Mouse (Mus musculus): Measurements from ENCODE around the gene Camsap3.
"Not testable (repeated sequence)": the region's sequence is repeated elsewhere in the genome, so short reads cannot be mapped to it uniquely, and the experiment has no call there.

Camsap3 gene

GRCm38 (mm10) chr8:3586993-3587390 is at the start of gene Camsap3:
Gene Camsap3, plus strand, starts transcription at chr8:3587293.
- in situ Hi-C loops (cut with MboI, MseI): no loop called here

DNA sequence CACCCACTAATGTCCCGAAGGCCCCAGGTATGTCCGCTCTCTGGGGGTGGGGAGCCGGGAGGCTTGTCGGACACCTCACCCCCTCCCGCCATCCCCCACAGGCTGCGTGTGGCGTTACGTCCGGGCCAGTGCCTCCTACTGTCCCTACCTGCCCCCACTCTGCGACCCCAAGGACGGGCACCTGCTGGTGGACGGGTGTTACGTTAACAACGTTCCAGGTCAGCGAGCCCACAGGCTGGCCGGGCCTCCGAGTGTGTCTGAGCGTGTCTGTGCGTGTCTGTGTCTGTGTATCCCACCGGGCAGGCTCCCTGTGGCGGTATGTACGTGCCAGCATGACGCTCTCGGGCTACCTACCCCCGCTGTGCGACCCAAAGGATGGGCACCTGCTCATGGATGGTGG is 49.4 kb upstream of the Camsap3 start:
- in situ Hi-C loops (cut with MboI, MseI): no loop called here

- in situ Hi-C loops (cut with MboI, MseI): no loop called here
Observed at GRCm38 (mm10) chr8:3539146-3539545, 47.9 kb upstream of the Camsap3 start.

DNA sequence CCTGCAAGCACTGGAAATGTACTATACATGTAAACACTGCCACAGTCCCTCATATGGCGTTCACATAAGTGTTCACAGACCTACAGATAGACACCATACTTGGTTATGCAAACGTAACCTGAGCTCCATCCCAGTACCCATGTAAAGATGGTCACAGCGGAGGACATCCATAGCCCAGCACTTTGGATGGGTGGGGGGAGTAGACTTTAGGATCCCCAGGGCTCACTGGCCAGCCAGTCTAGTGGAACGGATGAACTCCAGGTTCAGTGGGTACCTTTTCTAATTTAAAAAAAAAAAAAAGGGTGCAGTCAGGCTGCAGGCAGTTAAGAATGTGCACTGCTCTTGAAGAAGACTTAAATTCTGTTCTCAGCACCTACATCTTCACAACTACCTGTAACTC is 47.0 kb upstream of the Camsap3 start:
- in situ Hi-C loops (cut with MboI, MseI): no loop called here

DNA sequence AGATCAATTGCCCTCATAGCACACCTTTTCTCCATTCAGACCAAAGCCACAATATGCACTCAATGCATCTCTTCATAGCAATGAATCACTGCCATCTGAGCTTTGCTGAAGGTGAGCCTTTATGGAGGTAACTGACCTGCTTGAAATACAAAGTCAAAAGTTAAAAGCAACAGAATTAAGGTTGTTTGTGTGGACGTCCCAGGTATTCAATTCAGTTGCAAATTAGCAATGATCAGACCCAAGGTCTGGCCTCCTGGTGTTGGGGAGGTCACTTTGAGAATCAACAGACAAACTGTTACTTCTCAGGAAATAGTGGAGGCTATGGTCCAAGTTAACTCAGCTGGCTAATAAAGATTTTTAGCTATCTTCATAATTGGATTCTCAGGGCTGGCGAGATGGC is 40.6 kb upstream of the Camsap3 start:
- in situ Hi-C loops (cut with MboI, MseI): no loop called here

GRCm38 (mm10) chr8:3552240-3552639 is 34.9 kb upstream of the Camsap3 start:
- in situ Hi-C loops (cut with MboI, MseI): no loop called here

GRCm38 (mm10) chr8:3556114-3556513 is 31.0 kb upstream of the Camsap3 start:
- in situ Hi-C loops (cut with MboI, MseI): no loop called here

GRCm38 (mm10) chr8:3567641-3568371 is 19.3 kb upstream of the Camsap3 start, which contains the start of gene C330021F23Rik:
Gene C330021F23Rik, plus strand, starts transcription at chr8:3567990.
- in situ Hi-C loops (cut with MboI, MseI): no loop called here

DNA sequence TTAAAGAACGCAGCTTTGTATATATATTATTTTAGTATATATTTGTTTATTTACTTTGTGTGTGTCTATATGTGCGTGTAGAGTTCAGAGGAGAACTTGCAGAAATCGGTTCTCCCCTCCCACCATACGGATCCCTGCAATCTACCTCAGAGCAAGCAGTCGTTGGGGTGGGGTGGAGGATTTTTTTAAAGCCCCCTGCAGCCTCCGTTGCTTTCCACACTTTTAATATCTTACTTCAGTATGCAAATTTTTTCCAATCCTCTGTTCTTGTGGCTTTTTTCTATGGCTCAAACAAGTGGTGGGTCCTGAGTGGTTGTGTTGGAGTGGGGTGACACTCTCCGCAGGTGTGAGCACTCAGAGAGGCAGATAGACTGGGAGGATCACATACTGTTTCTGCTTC is 18.7 kb upstream of the Camsap3 start:
- in situ Hi-C loops (cut with MboI, MseI): no loop called here

- in situ Hi-C loops (cut with MboI, MseI): no loop called here
Observed at GRCm38 (mm10) chr8:3569784-3570183, 17.3 kb upstream of the Camsap3 start.

GRCm38 (mm10) chr8:3574546-3574945 is 12.5 kb upstream of the Camsap3 start:
- in situ Hi-C loops (cut with MboI, MseI): no loop called here

DNA sequence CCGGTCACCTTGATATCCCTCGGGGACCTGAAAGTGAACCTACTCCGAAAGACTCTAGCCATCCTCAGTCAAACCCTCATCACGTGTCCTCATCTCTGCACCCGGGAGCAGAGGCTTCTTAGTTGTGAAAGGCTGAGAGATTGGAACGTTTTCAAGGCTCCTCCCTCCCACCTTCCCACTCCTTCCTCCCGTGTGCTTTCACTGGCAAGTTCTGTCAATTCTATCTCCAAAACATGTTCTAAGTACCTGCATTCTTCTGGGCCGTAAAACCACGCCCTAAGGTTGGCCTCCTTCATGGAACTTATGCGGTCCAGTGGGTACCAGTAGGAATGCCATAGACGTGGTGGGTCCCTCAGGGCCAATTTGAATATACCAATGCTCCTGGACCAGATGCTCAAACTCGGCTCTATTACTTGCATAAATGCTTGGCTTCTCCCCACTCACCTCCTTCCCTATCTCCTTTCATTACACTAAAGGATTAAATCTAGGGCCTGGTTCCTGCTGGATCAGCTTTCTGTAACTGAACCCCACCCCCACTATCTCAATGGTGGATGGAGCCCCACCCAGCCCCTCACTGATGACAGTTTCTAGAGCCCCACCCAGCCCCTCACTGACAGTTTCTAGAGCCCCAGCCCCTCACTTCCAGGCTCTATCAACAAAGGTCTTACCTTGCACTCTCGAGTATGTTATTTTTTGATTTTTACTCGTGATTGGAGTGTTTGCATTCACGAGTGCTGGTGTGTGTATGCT is 10.7 kb upstream of the Camsap3 start:
- in situ Hi-C loops (cut with MboI, MseI): no loop called here

DNA sequence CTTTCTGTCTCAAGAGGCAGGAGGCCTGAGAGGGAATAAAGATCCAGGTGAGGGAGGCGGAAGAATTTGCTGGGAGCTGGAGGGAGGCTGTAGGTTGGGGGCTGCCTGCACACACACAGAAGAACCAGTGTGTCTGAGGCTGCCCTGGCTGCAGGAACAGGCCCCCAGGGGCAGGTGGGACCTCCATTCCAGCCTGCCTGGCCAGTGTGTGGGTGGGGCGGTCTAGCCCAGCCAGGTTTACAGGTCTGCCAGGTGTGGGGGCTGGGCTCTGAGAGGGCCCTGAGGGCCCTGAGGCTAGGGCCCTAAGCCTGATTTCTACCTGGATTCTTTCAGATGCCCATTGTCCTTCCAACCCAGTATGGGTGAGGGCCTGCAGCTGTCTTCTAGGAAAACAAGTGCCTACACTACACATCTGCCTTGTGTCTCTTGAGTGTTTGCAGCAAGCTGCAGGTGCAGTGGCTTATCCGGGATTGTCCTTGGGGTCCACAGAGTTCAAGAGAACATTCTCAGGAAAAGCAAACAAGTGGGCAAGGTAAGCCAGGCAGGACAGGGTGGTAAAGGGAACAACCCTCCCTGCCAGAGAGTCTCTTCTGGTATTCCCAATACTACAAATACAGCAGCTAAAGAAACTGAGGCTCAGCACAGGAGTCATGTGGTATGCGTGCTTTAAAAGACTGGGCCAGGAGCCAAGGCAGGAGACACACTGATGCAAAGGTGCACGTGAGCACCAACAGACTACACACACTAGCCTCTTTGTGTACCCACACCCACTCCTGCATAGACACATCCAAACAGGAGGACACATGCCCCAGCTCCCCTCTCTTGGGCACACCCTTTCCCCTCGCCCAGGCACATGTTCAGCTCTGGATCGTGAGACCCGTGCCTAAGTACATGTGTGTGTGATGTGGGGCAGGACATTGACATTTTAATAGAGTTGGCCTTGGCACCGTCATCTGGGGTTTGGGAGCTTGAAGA is 7.4 kb upstream of the Camsap3 start:
- in situ Hi-C loops (cut with MboI, MseI): no loop called here

DNA sequence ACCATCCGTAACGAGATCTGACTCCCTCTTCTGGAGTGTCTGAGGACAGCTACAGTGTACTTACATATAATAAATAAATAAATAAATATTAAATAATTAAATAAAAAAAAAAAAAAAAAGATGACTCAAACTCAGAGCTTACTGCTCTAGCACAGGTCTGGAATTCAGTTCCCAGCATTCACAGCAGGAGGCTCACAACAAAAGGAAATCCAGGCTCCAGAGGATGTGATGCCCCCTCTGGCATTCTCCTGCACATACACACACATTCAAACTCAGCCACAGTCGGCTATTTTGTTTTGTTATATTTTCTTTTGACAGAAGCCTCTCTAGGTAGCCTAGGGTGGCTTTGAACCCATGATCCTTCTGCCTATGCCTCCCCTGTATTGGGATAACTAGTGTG is 5.1 kb upstream of the Camsap3 start:
- in situ Hi-C loops (cut with MboI, MseI): not testable (repeated sequence)

DNA sequence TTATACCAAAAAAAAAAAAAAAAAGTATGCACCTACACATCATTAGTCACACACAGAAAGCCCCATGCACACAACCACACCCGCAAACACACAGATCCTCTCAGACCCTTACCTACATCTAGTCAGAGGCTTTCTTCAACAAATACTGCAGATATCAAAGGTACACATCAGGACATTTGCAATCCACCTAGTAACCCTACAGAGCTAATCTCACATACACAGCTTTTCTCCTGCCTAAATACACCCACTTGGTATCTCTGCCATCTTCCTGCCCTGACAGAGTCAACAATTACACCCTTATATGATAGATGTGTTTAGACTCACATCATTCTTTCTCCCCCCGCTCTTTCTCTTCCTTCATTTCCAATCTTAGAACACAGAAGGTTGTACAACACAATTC is 641 bp upstream of the Camsap3 start:
- in situ Hi-C loops (cut with MboI, MseI): no loop called here

DNA sequence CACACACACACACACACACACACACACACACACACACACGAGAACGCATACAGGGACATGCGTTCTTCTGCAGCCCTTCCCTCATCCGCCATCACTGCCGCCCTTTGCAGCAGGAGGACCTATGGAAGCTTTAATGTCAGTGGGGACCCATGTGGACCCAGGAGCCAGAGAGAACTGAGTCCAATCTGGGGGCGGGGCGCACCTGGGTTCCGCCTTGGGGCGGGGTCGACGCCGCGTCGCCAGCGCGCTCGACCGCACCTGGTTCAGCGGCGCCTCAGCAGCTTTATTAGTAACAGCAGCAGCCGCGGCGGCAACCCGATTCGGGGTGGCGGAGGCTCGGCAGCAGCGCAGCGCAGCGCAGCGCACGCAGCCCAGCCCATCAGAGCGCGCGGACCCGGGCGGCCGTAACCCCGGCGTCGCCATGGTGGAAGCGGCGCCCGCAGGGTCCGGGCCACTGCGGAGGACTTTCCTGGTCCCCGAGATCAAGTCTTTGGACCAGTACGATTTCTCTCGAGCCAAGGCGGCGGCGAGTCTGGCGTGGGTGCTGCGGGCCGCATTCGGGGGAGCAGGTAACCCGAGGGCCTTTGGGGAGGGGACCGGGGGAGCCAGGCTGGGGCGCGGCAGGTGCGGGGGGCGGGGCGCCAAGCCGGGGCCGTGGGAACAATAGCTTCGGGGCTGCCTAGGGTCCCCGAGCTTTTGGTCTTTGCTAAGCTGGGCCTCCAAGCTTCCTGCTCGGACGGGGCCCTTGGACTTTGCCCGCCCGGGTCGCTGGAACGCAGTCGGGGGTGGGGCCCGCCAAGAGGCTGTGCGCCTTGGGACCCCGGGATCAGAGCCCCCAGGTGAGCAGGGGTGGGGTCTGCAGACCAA is 531 bp downstream of the Camsap3 start:
- in situ Hi-C loops (cut with MboI, MseI): no loop called here

GRCm38 (mm10) chr8:3588258-3588633 is 1.2 kb downstream of the Camsap3 start:
- in situ Hi-C loops (cut with MboI, MseI): no loop called here

- in situ Hi-C loops (cut with MboI, MseI): no loop called here
Observed at GRCm38 (mm10) chr8:3593470-3593869, 6.4 kb downstream of the Camsap3 start.

DNA sequence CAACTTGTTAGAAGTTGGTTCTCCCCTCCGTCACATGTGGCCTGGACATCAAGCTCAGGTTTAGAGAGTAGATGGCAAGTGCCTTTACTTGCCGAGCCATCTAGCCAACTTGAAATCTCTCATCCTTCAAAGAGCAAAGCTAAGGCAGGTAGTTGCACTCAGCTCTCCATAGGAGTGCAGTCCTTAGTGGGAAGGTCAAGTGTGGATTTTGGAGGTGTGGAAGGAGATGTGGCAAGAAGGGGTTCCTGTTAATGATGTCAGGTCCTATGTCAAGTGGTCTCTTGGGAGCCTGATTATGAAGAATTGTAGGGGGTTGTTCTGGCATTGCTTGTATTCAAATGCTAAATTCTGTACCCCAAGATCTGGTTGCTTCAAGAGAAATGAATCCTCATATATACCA is 7.4 kb downstream of the Camsap3 start:
- in situ Hi-C loops (cut with MboI, MseI): no loop called here

GRCm38 (mm10) chr8:3598054-3598453 is 11.0 kb downstream of the Camsap3 start:
- in situ Hi-C loops (cut with MboI, MseI): no loop called here

DNA sequence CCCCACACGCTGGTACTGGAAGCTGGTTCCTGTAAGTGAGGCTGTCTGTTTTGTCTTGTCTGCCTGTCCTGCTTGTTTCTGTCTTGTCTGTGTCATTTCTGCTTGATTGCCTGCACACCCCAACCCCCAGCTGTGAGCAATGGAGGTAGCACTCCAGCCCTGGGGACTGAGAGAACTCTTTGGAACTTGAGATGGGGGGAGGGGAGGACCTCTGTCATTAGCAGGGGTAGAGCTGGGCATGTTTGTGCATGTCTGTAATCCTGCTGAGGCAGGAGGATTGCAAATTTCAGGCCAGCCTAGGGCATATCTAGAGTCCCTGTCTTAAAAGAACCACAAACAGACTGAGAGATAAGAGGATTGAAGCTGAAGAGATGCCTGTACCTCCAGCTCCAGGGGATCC is 12.1 kb downstream of the Camsap3 start:
- in situ Hi-C loops (cut with MboI, MseI): no loop called here

Measured in T-helper 2 cell (primary cell).